Mouse (Mus musculus) lung, embryonic 14.5 days (tissue): Measurements from ENCODE around the gene Tctn3. TPM values are rescaled to one million over a fixed set of nuclear protein-coding genes. Genes with fewer than 3 reads are reported as not detected.

Experiments used
- ATAC-seq: fragments of 200-750 bp; cut with Nextera tagmentation; 2 replicates; pipeline ENCODE4 v1.8.0; 2017; ENCODE audit warnings: mild to moderate bottlenecking, moderate TSS enrichment, moderate library complexity; ENCODE audit not compliant: insufficient read depth
- DNase-seq: peaks from one replicate; pipeline ENCODE4 v3.0.0-alpha.2; 2015
- H3K27ac ChIP-seq: fragments of 300-500 bp; sonication (generic); 2 replicates; pipeline ENCODE4 v1.5.1; 2014; ENCODE audit warnings: low read depth, mild to moderate bottlenecking, moderate library complexity
- H3K27me3 ChIP-seq: fragments of 300-500 bp; sonication (generic); 2 replicates; pipeline ENCODE4 v1.6.1; 2014; ENCODE audit warnings: low read length, control low read depth; ENCODE audit not compliant: insufficient read depth
- H3K36me3 ChIP-seq: fragments of 300-500 bp; sonication (generic); 2 replicates; pipeline ENCODE4 v1.6.1; 2014; ENCODE audit warnings: control low read depth; ENCODE audit not compliant: insufficient read depth
- H3K4me1 ChIP-seq: fragments of 300-500 bp; sonication (generic); 2 replicates; pipeline ENCODE4 v1.6.1; 2014; ENCODE audit warnings: antibody characterized with exemption, control low read depth; ENCODE audit not compliant: insufficient read depth
- H3K4me2 ChIP-seq: fragments of 300-500 bp; sonication (generic); 2 replicates; pipeline ENCODE4 v1.6.1; 2014; ENCODE audit warnings: mild to moderate bottlenecking
- H3K4me3 ChIP-seq: fragments of 300-500 bp; sonication (generic); 2 replicates; pipeline ENCODE4 v1.5.1; 2014; ENCODE audit warnings: low read depth, low read length
- H3K9ac ChIP-seq: fragments of 300-500 bp; sonication (generic); 2 replicates; pipeline ENCODE4 v1.6.1; 2014
- H3K9me3 ChIP-seq: fragments of 300-500 bp; sonication (generic); 2 replicates; pipeline ENCODE4 v1.6.1; 2016; ENCODE audit warnings: low read depth, low read length, control low read depth
- CTCF ChIP-seq: IDR thresholded peaks from 2 replicates; pipeline ENCODE4 v1.5.1; 2016; ENCODE audit warnings: antibody characterized with exemption, low read depth
- WGBS: fragments of 180-500 bp; shearing (Covaris S2); extraction: QIAGEN DNeasy Blood & Tissue Kit; methylation state at CpG from one replicate; pipeline ENCODE4 v1.1.7; 2014; 5-methylcytosine and 5-hydroxymethylcytosine counted together
- polyA plus RNA-seq: library from polyadenylated mRNA; unstranded; fragments of >200 nt; fragmentation: Nextera tagmentation; extraction: Ambion mirVana; gene quantifications from 2 replicates; pipeline ENCODE4 v1.2.1, GENCODE M21; 2014

Gene Tctn3
- 10.4 and 11.2 TPM in 2 replicates for polyA plus RNA-seq

- Histone ChIP-seq H3K4me2 (peak within 1 kb of the TSS; percentile 90), H3K9me3 (no peaks in the 10 kb centered on the region), H3K4me1 (0 out of 2 replicates have a peak, but pooled peaks cover 3% of the 10 kb centered on the region), H3K4me3 (peak within 1 kb of the TSS; percentile 68), H3K27ac (no peak within 1 kb of the TSS), H3K9ac (peak within 1 kb of the TSS; percentile 61), H3K36me3 (peaks cover 6% of the 10 kb centered on the region; the same call in 1 of the 2 replicates), H3K27me3 (no peaks in the 10 kb centered on the region)
- ATAC-seq = peak; percentile 100
- under 1% methylated on average over 45 of the region's 45 CpGs for WGBS
- peak; percentile 99 for TF ChIP-seq CTCF
- DNase-seq = peak; percentile 99
Measured at GRCm38 (mm10) chr19:40611830-40612506, at the start of gene Tctn3, which contains the start of gene Entpd1. Gene Tctn3, minus strand, starts transcription at chr19:40612233. Gene Entpd1, plus strand, starts transcription at chr19:40612366.

- Histone ChIP-seq H3K9ac (no peak overlapping the region), H3K27me3 (no peaks in the 10 kb centered on the region; the same call in 1 of the 2 replicates), H3K4me1 (peaks cover 19% of the 10 kb centered on the region), H3K4me2 (peak overlapping the region; percentile 62), H3K36me3 (no peaks in the 10 kb centered on the region), H3K4me3 (peak overlapping the region; percentile 34; the same call in 1 of the 2 replicates), H3K9me3 (no peaks in the 10 kb centered on the region), H3K27ac (no peak overlapping the region)
- no peak for TF ChIP-seq CTCF
- WGBS = 80% methylated on average over 2 of the region's 2 CpGs
- no peak for DNase-seq
- ATAC-seq = no peak
Measured at GRCm38 (mm10) chr19:40661108-40661507, 49.1 kb upstream of the Tctn3 start.

GRCm38 (mm10) chr19:40660510-40660909 is 48.5 kb upstream of the Tctn3 start:
- Histone ChIP-seq H3K36me3 (no peaks in the 10 kb centered on the region), H3K9ac (peak overlapping the region; percentile 54), H3K4me2 (peak overlapping the region; percentile 62), H3K9me3 (no peaks in the 10 kb centered on the region), H3K27ac (peak overlapping the region; percentile 75; the same call in 1 of the 2 replicates), H3K4me1 (peaks cover 19% of the 10 kb centered on the region), H3K4me3 (peak overlapping the region; percentile 34), H3K27me3 (no peaks in the 10 kb centered on the region; the same call in 1 of the 2 replicates)
- 14% methylated on average over 9 of the region's 9 CpGs for WGBS
- DNase-seq (no peak), ATAC-seq (no peak)
- no peak for TF ChIP-seq CTCF

GRCm38 (mm10) chr19:40659651-40660478 is 47.8 kb upstream of the Tctn3 start:
- Histone ChIP-seq H3K4me2 (peak overlapping the region; percentile 62), H3K9me3 (no peaks in the 10 kb centered on the region), H3K9ac (peak overlapping the region; percentile 54), H3K4me3 (peak overlapping the region; percentile 34), H3K4me1 (peaks cover 19% of the 10 kb centered on the region), H3K36me3 (no peaks in the 10 kb centered on the region), H3K27me3 (no peaks in the 10 kb centered on the region; the same call in 1 of the 2 replicates), H3K27ac (peak overlapping the region; percentile 75)
- 2% methylated on average over 16 of the region's 16 CpGs for WGBS
- TF ChIP-seq CTCF = no peak
- ATAC-seq = no peak
- DNase-seq = peak; percentile 59

- H3K9me3 ChIP-seq = no peaks in the 10 kb centered on the region
- no peak for ATAC-seq
- H3K27ac ChIP-seq = no peak overlapping the region
- H3K4me3 ChIP-seq = no peak overlapping the region; the same call in 1 of the 2 replicates
- H3K4me2 ChIP-seq = peak overlapping the region; percentile 62
- no peak overlapping the region; the same call in 1 of the 2 replicates for H3K9ac ChIP-seq
- H3K4me1 ChIP-seq = peaks cover 19% of the 10 kb centered on the region
- H3K27me3 ChIP-seq = no peaks in the 10 kb centered on the region; the same call in 1 of the 2 replicates
- TF ChIP-seq CTCF = no peak
- peak; percentile 34 for DNase-seq
- 36% methylated on average over 5 of the region's 5 CpGs for whole genome bisulfite sequencing
- H3K36me3 ChIP-seq = no peaks in the 10 kb centered on the region
Measured at GRCm38 (mm10) chr19:40658935-40659334, 46.9 kb upstream of the Tctn3 start.

- no peak for ATAC-seq
- 39% methylated on average over 6 of the region's 6 CpGs for WGBS
Measured at GRCm38 (mm10) chr19:40658281-40658680, 46.2 kb upstream of the Tctn3 start.

More at GRCm38 (mm10) chr19:40658281-40658680, 46.2 kb upstream of the Tctn3 start:
- Histone ChIP-seq H3K36me3 (no peaks in the 10 kb centered on the region), H3K4me2 (no peak overlapping the region), H3K27me3 (no peaks in the 10 kb centered on the region; the same call in 1 of the 2 replicates), H3K9ac (no peak overlapping the region), H3K9me3 (no peaks in the 10 kb centered on the region), H3K4me3 (no peak overlapping the region), H3K4me1 (peaks cover 15% of the 10 kb centered on the region), H3K27ac (no peak overlapping the region)
- no peak for TF ChIP-seq CTCF
- DNase-seq = no peak
